Mouse (Mus musculus): ENCODE measurements around the gene Cyp4a31.
"Not testable (repeated sequence)": the region's sequence is repeated elsewhere in the genome, so short reads cannot be mapped to it uniquely, and the experiment has no call there.

GRCm38 (mm10) chr4:115513964-115514363 is 49.5 kb upstream of the Cyp4a31 start:
- TF ChIP-seq CTCF, EP300 (IDR thresholded peaks at IDR 0.05): not testable (repeated sequence)

Data from lung, postnatal 0 days (tissue).